Mouse (Mus musculus): ENCODE results near the gene Zfhx3. TPM values are rescaled to one million over a fixed set of nuclear protein-coding genes. Genes with fewer than 3 reads are reported as not detected.

Zfhx3 gene
- polyA plus RNA-seq, 1 experiment from 2014 or later: 15.0 TPM

DNA sequence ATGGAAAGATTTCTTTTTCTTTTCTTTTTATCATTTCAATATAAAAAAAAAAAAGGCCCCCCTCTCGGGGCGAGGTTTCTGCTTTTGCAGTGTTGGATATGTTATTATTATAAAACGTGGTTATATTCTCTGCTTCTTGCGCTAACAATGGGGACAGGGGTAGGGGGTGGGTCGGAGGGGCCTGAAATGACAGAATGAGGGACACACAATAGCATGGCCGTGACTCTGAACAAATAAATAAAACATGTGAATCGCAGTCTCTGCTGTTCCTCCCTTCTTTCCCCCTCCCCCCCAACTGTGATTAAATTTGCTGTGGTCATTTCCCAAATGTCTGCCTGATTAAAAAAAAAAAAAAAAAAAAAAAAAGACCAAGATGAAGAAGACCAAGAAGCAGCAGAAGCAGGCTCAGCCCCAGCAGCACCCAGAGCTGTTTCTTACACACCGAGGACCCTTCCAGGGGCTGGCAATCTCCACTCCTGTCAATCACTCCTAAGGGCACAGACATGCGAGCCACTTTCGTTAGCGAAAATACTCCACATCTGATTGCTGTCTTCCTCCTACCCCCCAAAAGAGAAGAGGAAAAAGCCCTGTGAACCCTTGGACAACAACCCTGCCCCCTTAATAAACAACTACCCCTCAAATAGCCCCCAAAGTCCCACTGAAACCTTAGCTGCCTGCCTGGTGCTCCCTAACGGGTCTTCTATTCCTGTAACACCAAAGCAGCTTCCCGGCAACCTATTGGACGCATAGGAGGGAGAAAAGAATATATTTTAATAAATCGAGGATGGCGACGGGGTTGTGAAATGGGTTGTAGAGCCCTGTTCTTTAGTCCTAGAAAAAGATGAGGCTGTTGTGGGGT is 302.4 kb downstream of the Zfhx3 start:
- H3K4me2 ChIP-seq: peak overlapping the region; percentile 47
- peak overlapping the region; percentile 6; the same call in 1 of the 2 replicates for H3K4me3 ChIP-seq

DNA sequence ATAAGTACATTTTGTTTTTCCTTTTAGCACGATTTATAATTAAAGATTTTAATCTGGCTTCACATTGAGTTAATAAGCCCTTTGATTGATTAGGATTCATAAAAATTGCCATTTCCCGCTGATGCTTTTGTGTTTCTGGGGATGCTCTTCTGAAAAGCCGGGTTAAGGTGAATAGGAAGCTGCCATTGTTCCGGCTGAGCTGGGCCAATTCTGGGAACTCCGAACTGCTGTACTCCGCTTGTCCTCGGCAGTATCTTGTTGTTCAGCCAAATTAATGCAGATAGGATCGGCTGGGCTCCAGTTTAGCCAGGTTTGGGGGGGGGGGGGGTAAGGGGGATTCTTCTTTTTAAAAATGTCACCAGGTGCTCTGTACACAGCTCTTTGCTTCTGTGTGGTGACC is 303.1 kb downstream of the Zfhx3 start:
- ATAC-seq (ENCODE audit: borderline replicate concordance, extremely low read depth, low FRiP score, low TSS enrichment): no peak
- 36% methylated on average over 8 of the region's 8 CpGs for WGBS
- peaks cover 33% of the 10 kb centered on the region for H3K4me1 ChIP-seq
- no peak overlapping the region for H3K4me3 ChIP-seq
- 0 out of 2 replicates have a peak overlapping the region, but pooled peaks have one; percentile 25 for H3K27ac ChIP-seq
- H3K36me3 ChIP-seq: no peaks in the 10 kb centered on the region
- H3K4me2 ChIP-seq: peak overlapping the region; percentile 47
- H3K9ac ChIP-seq: no peak overlapping the region
- H3K27me3 ChIP-seq: no peaks in the 10 kb centered on the region
- H3K9me3 ChIP-seq: no peaks in the 10 kb centered on the region

More for the DNA sequence above, 302.4 kb downstream of the Zfhx3 start:
- Histone ChIP-seq H3K9ac (no peak overlapping the region), H3K27me3 (no peaks in the 10 kb centered on the region), H3K27ac (0 out of 2 replicates have a peak overlapping the region, but pooled peaks have one; percentile 11), H3K36me3 (no peaks in the 10 kb centered on the region), H3K4me1 (peaks cover 33% of the 10 kb centered on the region), H3K9me3 (no peaks in the 10 kb centered on the region)
- no peak for ATAC-seq (ENCODE audit: borderline replicate concordance, extremely low read depth, low FRiP score, low TSS enrichment)
- 43% methylated on average over 17 of the region's 17 CpGs for WGBS

- no peaks in the 10 kb centered on the region for H3K36me3 ChIP-seq
- 17% methylated on average over 22 of the region's 22 CpGs for WGBS
- H3K4me2 ChIP-seq: peak overlapping the region; percentile 47
- H3K27ac ChIP-seq: peak overlapping the region; percentile 34
- H3K9me3 ChIP-seq: no peaks in the 10 kb centered on the region
- H3K4me1 ChIP-seq: peaks cover 28% of the 10 kb centered on the region
- ATAC-seq (ENCODE audit: borderline replicate concordance, extremely low read depth, low FRiP score, low TSS enrichment): peak; percentile 33; the same call in 1 of the 2 replicates
- H3K4me3 ChIP-seq: no peak overlapping the region
- no peak overlapping the region; the same call in 1 of the 2 replicates for H3K9ac ChIP-seq
- no peaks in the 10 kb centered on the region for H3K27me3 ChIP-seq
These were observed 303.8 kb downstream of the Zfhx3 start for GRCm38 (mm10) chr8:108246035-108246933.

- H3K27ac ChIP-seq: no peak overlapping the region
- no peak overlapping the region for H3K9ac ChIP-seq
- peaks cover 25% of the 10 kb centered on the region for H3K4me1 ChIP-seq
- no peaks in the 10 kb centered on the region for H3K9me3 ChIP-seq
- no peak; the same call in 1 of the 2 replicates for ATAC-seq (ENCODE audit: borderline replicate concordance, extremely low read depth, low FRiP score, low TSS enrichment)
- H3K27me3 ChIP-seq: no peaks in the 10 kb centered on the region
- H3K4me2 ChIP-seq: peak overlapping the region; percentile 20; the same call in 1 of the 2 replicates
- 56% methylated on average over 7 of the region's 7 CpGs for WGBS
- no peaks in the 10 kb centered on the region for H3K36me3 ChIP-seq
- no peak overlapping the region for H3K4me3 ChIP-seq
These were observed 304.5 kb downstream of the Zfhx3 start for GRCm38 (mm10) chr8:108246934-108247417.

GRCm38 (mm10) chr8:108264593-108265160 is 322.2 kb downstream of the Zfhx3 start:
- H3K4me1 ChIP-seq: no peaks in the 10 kb centered on the region
- H3K4me2 ChIP-seq: no peak overlapping the region
- WGBS: 49% methylated on average over 11 of the region's 11 CpGs
- H3K36me3 ChIP-seq: no peaks in the 10 kb centered on the region
- no peak for ATAC-seq (ENCODE audit: borderline replicate concordance, extremely low read depth, low FRiP score, low TSS enrichment)
- no peaks in the 10 kb centered on the region for H3K27me3 ChIP-seq
- H3K9ac ChIP-seq: no peak overlapping the region
- H3K4me3 ChIP-seq: no peak overlapping the region
- H3K9me3 ChIP-seq: no peaks in the 10 kb centered on the region
- no peak overlapping the region for H3K27ac ChIP-seq

DNA sequence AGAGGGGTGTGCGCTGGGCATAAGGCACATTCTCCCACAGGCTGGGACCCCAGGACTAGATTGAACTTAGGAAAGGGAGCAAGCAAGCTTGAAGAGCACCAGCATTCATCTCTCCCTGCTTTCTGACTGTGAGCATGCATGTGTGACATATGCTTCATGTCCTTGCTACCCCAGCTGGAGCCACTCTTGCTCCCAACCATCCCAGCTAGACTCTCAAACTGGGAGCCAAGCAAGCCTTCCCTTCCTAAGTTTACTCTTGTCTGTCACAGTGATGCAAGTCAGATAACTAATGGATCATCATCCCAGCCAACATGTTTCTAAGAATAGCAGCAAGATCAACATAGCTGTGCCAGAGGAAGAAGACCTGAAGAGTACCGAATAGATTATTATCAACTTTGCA is 335.5 kb downstream of the Zfhx3 start:
- 63% methylated on average over 2 of the region's 2 CpGs for WGBS
- H3K4me3 ChIP-seq: no peak overlapping the region
- no peak overlapping the region for H3K27ac ChIP-seq
- H3K9ac ChIP-seq: no peak overlapping the region
- H3K36me3 ChIP-seq: no peaks in the 10 kb centered on the region
- no peaks in the 10 kb centered on the region for H3K4me1 ChIP-seq
- no peaks in the 10 kb centered on the region for H3K27me3 ChIP-seq
- ATAC-seq (ENCODE audit: borderline replicate concordance, extremely low read depth, low FRiP score, low TSS enrichment): no peak; the same call in 1 of the 2 replicates
- no peak overlapping the region for H3K4me2 ChIP-seq
- H3K9me3 ChIP-seq: no peaks in the 10 kb centered on the region

GRCm38 (mm10) chr8:108281981-108282380 is 339.5 kb downstream of the Zfhx3 start:
- WGBS: 61% methylated on average over 12 of the region's 12 CpGs
- no peak overlapping the region for H3K4me3 ChIP-seq
- H3K27me3 ChIP-seq: no peaks in the 10 kb centered on the region
- no peaks in the 10 kb centered on the region for H3K9me3 ChIP-seq
- no peaks in the 10 kb centered on the region for H3K4me1 ChIP-seq
- H3K27ac ChIP-seq: no peak overlapping the region
- H3K4me2 ChIP-seq: no peak overlapping the region
- no peaks in the 10 kb centered on the region for H3K36me3 ChIP-seq
- ATAC-seq (ENCODE audit: borderline replicate concordance, extremely low read depth, low FRiP score, low TSS enrichment): no peak
- H3K9ac ChIP-seq: no peak overlapping the region

DNA sequence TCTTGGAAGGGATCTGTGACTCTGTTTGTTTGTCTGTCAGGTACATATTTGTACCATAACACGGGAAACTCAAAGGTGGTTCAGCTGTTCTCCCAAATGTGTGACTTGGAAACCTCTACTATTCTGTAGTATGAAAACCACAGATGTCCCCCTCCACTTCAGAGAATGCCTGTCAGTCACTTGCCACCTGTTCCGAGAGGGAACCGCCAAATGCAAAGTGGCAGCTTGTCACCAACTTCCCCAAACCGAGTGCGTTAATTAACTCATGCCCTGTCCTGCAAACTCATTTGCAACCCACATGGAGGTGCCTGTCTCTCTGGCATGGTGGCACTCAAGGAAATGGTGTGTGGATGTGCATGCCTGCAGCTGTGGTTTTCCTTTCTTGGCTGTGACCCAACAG is 343.7 kb downstream of the Zfhx3 start:
- Histone ChIP-seq H3K9ac (no peak overlapping the region), H3K4me3 (no peak overlapping the region), H3K27ac (no peak overlapping the region), H3K4me1 (no peaks in the 10 kb centered on the region), H3K9me3 (no peaks in the 10 kb centered on the region), H3K4me2 (no peak overlapping the region), H3K36me3 (no peaks in the 10 kb centered on the region), H3K27me3 (no peaks in the 10 kb centered on the region)
- WGBS: 65% methylated on average over 5 of the region's 5 CpGs
- no peak for ATAC-seq (ENCODE audit: borderline replicate concordance, extremely low read depth, low FRiP score, low TSS enrichment)

DNA sequence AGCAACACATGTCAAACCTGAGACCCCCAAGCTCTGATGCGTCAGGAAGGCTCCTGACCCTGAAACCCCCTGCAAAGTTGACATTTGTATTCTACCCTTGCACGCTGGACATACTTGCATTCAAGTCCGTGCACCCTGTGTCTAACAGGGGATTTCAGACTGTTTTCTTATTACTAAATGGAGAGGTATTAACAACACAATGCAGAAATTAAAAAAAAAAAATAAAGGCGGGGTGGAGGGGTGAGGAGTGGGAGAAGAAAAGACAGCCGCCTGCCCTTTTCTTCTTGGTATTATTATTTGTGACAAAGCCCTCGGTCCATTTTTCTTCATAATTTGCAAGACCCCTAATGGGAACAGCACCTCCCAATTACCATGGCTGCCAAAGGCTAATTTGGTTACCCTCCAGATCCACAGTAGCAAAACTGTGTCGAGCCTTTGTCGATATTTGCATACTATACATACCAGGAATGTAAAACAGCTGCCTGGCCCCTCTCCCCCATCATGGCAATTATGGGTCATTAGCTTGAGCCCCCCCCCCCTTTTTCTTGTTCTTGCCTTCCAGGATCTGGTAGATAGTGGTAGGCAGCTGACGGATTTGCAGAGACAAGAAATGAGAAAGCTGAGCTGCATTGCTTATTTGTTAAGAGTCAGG is 358.6 kb downstream of the Zfhx3 start:
- Histone ChIP-seq H3K27ac (no peak overlapping the region), H3K4me1 (no peaks in the 10 kb centered on the region), H3K9me3 (no peaks in the 10 kb centered on the region), H3K4me2 (no peak overlapping the region), H3K36me3 (no peaks in the 10 kb centered on the region), H3K9ac (no peak overlapping the region), H3K27me3 (no peaks in the 10 kb centered on the region), H3K4me3 (no peak overlapping the region)
- 71% methylated on average over 9 of the region's 9 CpGs for WGBS
- no peak for ATAC-seq (ENCODE audit: borderline replicate concordance, extremely low read depth, low FRiP score, low TSS enrichment)

GRCm38 (mm10) chr8:108301654-108302053 is 359.2 kb downstream of the Zfhx3 start:
- Histone ChIP-seq H3K9me3 (no peaks in the 10 kb centered on the region), H3K4me3 (no peak overlapping the region), H3K4me2 (no peak overlapping the region), H3K9ac (no peak overlapping the region), H3K27me3 (no peaks in the 10 kb centered on the region), H3K4me1 (no peaks in the 10 kb centered on the region), H3K36me3 (no peaks in the 10 kb centered on the region), H3K27ac (no peak overlapping the region)
- 85% methylated on average over 12 of the region's 12 CpGs for WGBS
- no peak for ATAC-seq (ENCODE audit: borderline replicate concordance, extremely low read depth, low FRiP score, low TSS enrichment)

DNA sequence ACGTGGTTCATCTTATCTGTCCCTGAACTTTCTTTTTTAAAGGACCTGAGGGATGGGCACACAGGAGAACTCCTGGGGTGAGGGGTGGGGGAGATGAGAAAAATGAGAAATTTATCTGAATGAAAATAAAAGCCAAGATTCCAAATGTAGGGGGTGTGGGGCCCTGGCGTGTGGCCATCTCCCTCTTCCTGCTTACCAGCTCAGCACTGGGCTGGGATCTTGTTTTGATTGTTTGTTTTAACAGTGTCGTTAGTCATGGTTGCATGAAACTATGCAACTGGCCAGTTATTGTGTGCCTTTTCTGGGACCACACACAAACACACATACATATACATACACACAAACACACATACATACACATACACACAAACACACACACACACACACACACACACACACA is 362.9 kb downstream of the Zfhx3 start:
- Histone ChIP-seq H3K4me2 (no peak overlapping the region), H3K4me3 (no peak overlapping the region), H3K9me3 (no peaks in the 10 kb centered on the region), H3K36me3 (no peaks in the 10 kb centered on the region), H3K9ac (no peak overlapping the region), H3K27me3 (no peaks in the 10 kb centered on the region), H3K4me1 (no peaks in the 10 kb centered on the region), H3K27ac (no peak overlapping the region)
- no peak for ATAC-seq (ENCODE audit: borderline replicate concordance, extremely low read depth, low FRiP score, low TSS enrichment)
- WGBS: 37% methylated on average over 3 of the region's 3 CpGs

Measured in lung, embryonic 15.5 days (tissue).